Mouse (Mus musculus) heart, adult 18-20 months (tissue): ENCODE results near the gene Lsm10. TPM values are rescaled to one million over a fixed set of nuclear protein-coding genes. Genes with fewer than 3 reads are reported as not detected.

ENCODE experiments used
- DNase-seq, 2 experiments: peaks; one replicate each; pipeline ENCODE4 v3.0.0; 2021 to 2022; ENCODE audit warnings: mixed read lengths in 1 of 2
- long read RNA-seq, 2 experiments: library from polyadenylated mRNA; stranded (forward); transcript quantifications; one replicate each; pipeline ENCODE4 v2.0.0; 2021
- total RNA-seq, 2 experiments: library from RNA; stranded (reverse); gene quantifications; 2 replicates each; pipeline ENCODE4 v1.2.3; 2021

The Lsm10 gene
- 10 to 100 TPM; 13.3 to 15.3 TPM for total RNA-seq
- long read RNA-seq, experiment 1, transcript Lsm10-201 (2 exons, 943 nt) = major isoform, 10 of 14 reads
- long read RNA-seq, experiment 1, partial matches to known transcripts = 0 of 14 reads
- long read RNA-seq, experiment 1, other reads (novel, unspliced or antisense) = 0 of 14 reads
- long read RNA-seq, experiment 2, transcript Lsm10-201 (2 exons, 943 nt) = major isoform, 5 of 8 reads
- long read RNA-seq, experiment 2, partial matches to known transcripts = 0 of 8 reads
- long read RNA-seq, experiment 2, other reads (novel, unspliced or antisense) = 1 of 8 reads

- peak; percentile 96 to 98 for DNase-seq
Measured at GRCm38 (mm10) chr4:126096464-126097111, at the start of gene Lsm10. Gene Lsm10 (plus strand): TSS chr4:126096623.

GRCm38 (mm10) chr4:126046851-126047585 is 49.4 kb upstream of the Lsm10 start, which contains the start of gene Mrps15:
Gene Mrps15 (plus strand): TSS chr4:126046925.
- peak; percentile 91 to 92 for DNase-seq

GRCm38 (mm10) chr4:126051617-126052016 is 44.8 kb upstream of the Lsm10 start:
- DNase-seq = peak; percentile 26 to 51

GRCm38 (mm10) chr4:126057207-126058133 is 39.0 kb upstream of the Lsm10 start:
- no peak for DNase-seq

GRCm38 (mm10) chr4:126058134-126058996 is 38.1 kb upstream of the Lsm10 start, which contains the start of gene Oscp1:
Gene Oscp1 (plus strand): TSS chr4:126058565.
- peak; percentile 91 to 93 for DNase-seq

- no peak for DNase-seq
Measured at GRCm38 (mm10) chr4:126058997-126059362, 37.4 kb upstream of the Lsm10 start.

GRCm38 (mm10) chr4:126062856-126063255 is 33.6 kb upstream of the Lsm10 start:
- DNase-seq = no peak

- DNase-seq = no peak
Measured at GRCm38 (mm10) chr4:126065241-126065640, 31.2 kb upstream of the Lsm10 start.

GRCm38 (mm10) chr4:126067401-126068077 is 28.9 kb upstream of the Lsm10 start:
- DNase-seq = peak; percentile 54 to 59

- DNase-seq = no peak
Measured at GRCm38 (mm10) chr4:126068842-126069241, 27.6 kb upstream of the Lsm10 start.

GRCm38 (mm10) chr4:126077833-126078232 is 18.6 kb upstream of the Lsm10 start:
- no peak for DNase-seq

- peak in 1 of 2 experiments; percentile 21 for DNase-seq
Measured at GRCm38 (mm10) chr4:126079266-126079665, 17.2 kb upstream of the Lsm10 start.

GRCm38 (mm10) chr4:126081601-126082000 is 14.8 kb upstream of the Lsm10 start:
- no peak for DNase-seq

GRCm38 (mm10) chr4:126083021-126083420 is 13.4 kb upstream of the Lsm10 start:
- no peak for DNase-seq

GRCm38 (mm10) chr4:126084382-126084781 is 12.0 kb upstream of the Lsm10 start:
- DNase-seq = no peak

- DNase-seq = peak; percentile 87 to 88
Measured at GRCm38 (mm10) chr4:126085996-126086576, 10.3 kb upstream of the Lsm10 start.

GRCm38 (mm10) chr4:126090101-126090847 is 6.1 kb upstream of the Lsm10 start:
- DNase-seq = no peak

GRCm38 (mm10) chr4:126090848-126091124 is 5.6 kb upstream of the Lsm10 start:
- no peak for DNase-seq

- DNase-seq = no peak
Measured at GRCm38 (mm10) chr4:126091873-126092272, 4.5 kb upstream of the Lsm10 start.
